Mouse (Mus musculus) stomach, embryonic 15.5 days (tissue): ENCODE data around the gene Prr5. TPM values are rescaled to one million over a fixed set of nuclear protein-coding genes. Genes with fewer than 3 reads are reported as not detected.

ENCODE experiments used
- ATAC-seq: fragments of 200-750 bp; cut with Nextera tagmentation; 2 replicates; pipeline ENCODE4 v1.8.0; 2017; ENCODE audit warnings: low read depth, moderate number of reproducible peaks, moderate TSS enrichment; ENCODE audit not compliant: insufficient read depth, low FRiP score
- H3K27ac ChIP-seq: fragments of 300-500 bp; sonication (generic); 2 replicates; pipeline ENCODE4 v1.5.1; 2015; ENCODE audit warnings: mild to moderate bottlenecking, inconsistent platforms
- H3K27me3 ChIP-seq: fragments of 300-500 bp; sonication (generic); replicated peaks from 2 replicates; pipeline ENCODE4 v1.6.1; 2015; ENCODE audit warnings: inconsistent platforms
- H3K36me3 ChIP-seq: fragments of 300-500 bp; sonication (generic); 2 replicates; pipeline ENCODE4 v1.6.1; 2015; ENCODE audit warnings: inconsistent platforms
- H3K4me1 ChIP-seq: fragments of 300-500 bp; sonication (generic); 2 replicates; pipeline ENCODE4 v1.6.1; 2015; ENCODE audit warnings: inconsistent platforms
- H3K4me2 ChIP-seq: fragments of 300-500 bp; sonication (generic); 2 replicates; pipeline ENCODE4 v1.6.1; 2015; ENCODE audit warnings: mild to moderate bottlenecking, inconsistent platforms
- H3K4me3 ChIP-seq: fragments of 300-500 bp; sonication (generic); replicated peaks from 2 replicates; pipeline ENCODE4 v1.5.1; 2015; ENCODE audit warnings: inconsistent platforms
- H3K9ac ChIP-seq: fragments of 300-500 bp; sonication (generic); 2 replicates; pipeline ENCODE4 v1.6.1; 2015; ENCODE audit warnings: inconsistent platforms
- H3K9me3 ChIP-seq: fragments of 300-500 bp; sonication (generic); 2 replicates; pipeline ENCODE4 v1.6.1; 2016; ENCODE audit warnings: inconsistent platforms
- WGBS: fragments of 180-500 bp; shearing (Covaris S2); methylation state at CpG from one replicate; pipeline ENCODE4 v1.1.7; 2015; 5-methylcytosine and 5-hydroxymethylcytosine counted together
- polyA plus RNA-seq: library from polyadenylated mRNA; unstranded; fragments of >200 nt; fragmentation: Nextera tagmentation; extraction: Ambion mirVana; gene quantifications from 2 replicates; pipeline ENCODE4 v1.2.1, GENCODE M21; 2015

Prr5 gene
- polyA plus RNA-seq, 1 experiment from 2014 or later, result 40.1 TPM

DNA sequence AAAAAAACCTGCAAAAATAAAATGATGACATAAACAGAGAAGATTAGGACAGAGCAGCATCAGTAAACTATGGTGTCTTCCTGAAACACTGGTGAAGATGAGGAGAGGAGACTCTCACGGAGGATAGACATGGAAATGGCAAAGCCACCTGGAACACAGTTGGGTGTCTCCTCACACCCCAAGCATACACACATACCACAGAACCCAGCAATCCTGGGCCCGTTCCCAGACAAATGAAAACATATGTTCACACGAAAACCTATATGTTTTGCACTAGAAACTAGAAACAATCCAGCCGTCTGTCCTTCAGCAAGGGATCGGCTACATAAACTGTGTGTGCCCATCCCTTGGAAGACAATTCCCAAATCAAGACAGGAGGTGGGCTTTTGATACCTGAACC is 9.6 kb upstream of the Prr5 start:
- 76% methylated on average over 5 of the region's 5 CpGs for WGBS

DNA sequence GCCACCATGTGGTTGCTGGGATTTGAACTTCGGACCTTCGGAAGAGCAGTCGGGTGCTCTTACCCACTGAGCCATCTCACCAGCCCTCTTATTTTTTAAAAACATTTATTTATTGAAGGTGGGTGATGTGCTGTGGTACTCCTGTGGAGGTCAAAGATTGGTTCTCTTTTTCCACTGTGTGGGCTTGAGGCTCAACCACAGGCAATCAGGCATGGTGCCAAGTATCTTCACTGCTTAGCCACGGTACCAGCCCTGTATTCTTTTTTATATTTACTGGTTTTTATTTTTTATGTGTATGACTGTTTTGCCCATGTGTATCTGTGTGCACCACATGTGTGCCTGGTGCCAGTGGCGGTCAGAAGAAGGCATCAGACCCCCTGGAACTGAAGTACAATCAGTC is 8.1 kb upstream of the Prr5 start:
- no peak for ATAC-seq
- 93% methylated on average over 5 of the region's 5 CpGs for WGBS
- H3K9me3 ChIP-seq, result no peaks in the 10 kb centered on the region

More for the DNA sequence above, 9.6 kb upstream of the Prr5 start:
- H3K27ac ChIP-seq, result no peak overlapping the region
- no peak overlapping the region for H3K4me3 ChIP-seq
- H3K4me2 ChIP-seq, result no peak overlapping the region
- no peaks in the 10 kb centered on the region for H3K9me3 ChIP-seq
- peaks cover 7% of the 10 kb centered on the region; the same call in 1 of the 2 replicates for H3K27me3 ChIP-seq
- H3K9ac ChIP-seq, result no peak overlapping the region
- ATAC-seq, result no peak
- H3K36me3 ChIP-seq, result no peaks in the 10 kb centered on the region
- H3K4me1 ChIP-seq, result peaks cover 11% of the 10 kb centered on the region

DNA sequence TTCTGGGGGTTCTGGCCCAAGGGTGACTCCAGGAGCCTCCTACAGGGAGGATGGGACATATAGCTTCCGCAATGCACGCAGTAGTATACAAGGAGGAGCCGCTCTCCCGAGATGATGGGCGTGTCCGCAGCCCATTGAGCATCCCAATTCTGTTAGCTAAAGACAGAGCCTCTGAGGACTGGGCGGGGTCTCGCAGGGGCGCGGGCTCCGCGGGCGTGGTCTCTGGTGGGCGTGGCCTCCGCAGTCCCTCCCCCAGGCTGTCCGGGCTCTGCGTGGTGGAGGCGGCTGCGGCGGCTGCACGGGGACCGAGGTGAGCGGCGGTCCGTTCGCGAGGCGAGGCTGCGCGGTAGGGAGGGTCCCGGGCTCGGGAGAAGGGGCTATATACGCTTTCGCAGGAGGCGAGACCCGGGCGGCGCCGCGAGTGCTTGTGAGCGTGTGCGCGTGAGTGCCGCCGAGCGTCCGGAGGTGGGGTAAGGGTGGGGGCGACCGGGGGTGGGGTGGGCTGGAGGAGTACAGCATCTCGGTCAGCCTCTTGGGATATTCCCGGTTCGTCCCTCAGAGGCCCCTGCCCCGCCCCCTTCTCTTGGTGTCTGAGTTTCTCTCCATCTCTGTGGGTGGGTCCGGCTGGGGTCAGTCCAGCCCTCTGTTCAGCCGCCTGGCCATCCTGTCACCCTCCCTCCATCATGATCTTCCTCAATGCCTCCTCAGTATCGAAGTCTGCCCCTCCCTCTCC is 6.3 kb upstream of the Prr5 start:
- WGBS, result under 1% methylated on average over 49 of the region's 56 CpGs
- H3K4me3 ChIP-seq, result peak overlapping the region; percentile 56
- H3K27ac ChIP-seq, result no peak overlapping the region
- peak; percentile 79 for ATAC-seq
- H3K36me3 ChIP-seq, result no peaks in the 10 kb centered on the region
- H3K9ac ChIP-seq, result peak overlapping the region; percentile 32; the same call in 1 of the 2 replicates
- peaks cover 4% of the 10 kb centered on the region for H3K4me1 ChIP-seq
- H3K9me3 ChIP-seq, result no peaks in the 10 kb centered on the region
- peaks cover 7% of the 10 kb centered on the region; the same call in 1 of the 2 replicates for H3K27me3 ChIP-seq
- peak overlapping the region; percentile 85 for H3K4me2 ChIP-seq

More for the DNA sequence above, 8.1 kb upstream of the Prr5 start:
- Histone ChIP-seq H3K9ac (no peak overlapping the region), H3K36me3 (no peaks in the 10 kb centered on the region), H3K27ac (no peak overlapping the region), H3K4me1 (peaks cover 4% of the 10 kb centered on the region), H3K4me3 (no peak overlapping the region), H3K27me3 (peaks cover 7% of the 10 kb centered on the region; the same call in 1 of the 2 replicates), H3K4me2 (no peak overlapping the region)

DNA sequence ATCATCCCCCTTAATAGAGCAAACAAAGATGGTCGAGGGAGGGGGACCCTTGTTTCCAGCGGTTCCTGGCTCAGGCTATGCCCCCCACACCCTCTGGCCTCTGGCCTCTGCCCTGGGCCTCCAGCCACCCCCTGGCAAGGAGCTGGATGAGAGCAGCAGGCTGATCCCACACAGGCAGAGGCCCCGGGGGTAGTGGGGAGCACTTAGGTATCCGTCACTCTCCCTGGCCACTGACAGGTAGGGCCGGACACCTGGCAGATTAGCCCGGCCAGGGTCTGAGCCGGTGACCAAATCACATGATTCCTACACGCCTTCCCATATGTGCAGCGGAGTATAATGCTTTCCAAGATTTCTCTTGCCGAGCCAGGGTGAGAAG is 5.7 kb upstream of the Prr5 start:
- H3K36me3 ChIP-seq, result no peaks in the 10 kb centered on the region
- peak overlapping the region; percentile 56 for H3K4me3 ChIP-seq
- no peak; the same call in 1 of the 2 replicates for ATAC-seq
- H3K27ac ChIP-seq, result no peak overlapping the region
- H3K9ac ChIP-seq, result no peak overlapping the region
- H3K4me2 ChIP-seq, result peak overlapping the region; percentile 85
- peaks cover 4% of the 10 kb centered on the region for H3K4me1 ChIP-seq
- H3K27me3 ChIP-seq, result peaks cover 7% of the 10 kb centered on the region; the same call in 1 of the 2 replicates
- H3K9me3 ChIP-seq, result no peaks in the 10 kb centered on the region
- 52% methylated on average over 10 of the region's 10 CpGs for WGBS

DNA sequence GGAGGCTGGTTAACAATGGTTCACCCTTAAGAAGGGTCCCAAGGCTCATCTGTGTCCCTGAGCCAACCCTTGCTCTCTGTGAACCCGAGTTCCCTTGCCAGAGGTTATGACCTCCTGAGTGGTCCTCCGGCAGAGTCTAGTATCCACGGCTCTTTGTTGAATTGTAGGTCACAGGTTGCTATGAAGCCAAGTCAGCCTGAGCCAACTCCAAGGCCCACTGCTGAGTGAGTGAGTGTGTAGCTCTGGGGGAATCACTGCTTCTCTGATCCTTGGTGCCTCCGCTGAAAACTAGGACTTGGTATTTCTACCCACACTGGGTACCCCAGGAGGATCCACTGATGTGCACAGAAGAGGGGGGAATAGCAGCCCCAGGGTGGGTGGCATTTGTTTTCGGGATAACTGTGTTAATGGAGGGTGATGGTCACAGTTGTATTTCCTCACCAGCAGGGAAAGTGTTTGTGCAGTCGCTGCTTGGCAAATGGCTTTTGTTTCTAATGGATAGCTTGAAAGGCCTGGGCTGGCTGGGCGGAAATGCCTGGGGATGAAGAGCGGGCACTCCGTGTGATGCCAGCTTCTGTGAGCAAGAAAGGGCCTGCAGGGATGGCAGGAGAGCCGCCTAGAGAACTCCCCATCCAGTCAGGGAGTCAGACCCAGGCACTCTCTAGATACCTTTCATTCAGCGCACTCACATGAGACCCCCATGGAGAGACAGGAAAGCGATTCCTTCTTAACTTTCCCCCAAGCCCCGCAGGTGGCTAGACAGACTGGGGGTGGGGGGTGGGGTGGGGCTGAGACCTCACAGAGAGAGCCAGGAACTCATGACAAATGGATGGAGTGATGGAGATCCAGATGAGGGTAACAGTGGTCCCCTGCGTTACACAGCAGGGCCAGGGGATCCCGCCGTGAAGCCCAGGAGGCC is 4.6 kb upstream of the Prr5 start:
- Histone ChIP-seq H3K4me2 (no peak overlapping the region), H3K36me3 (no peaks in the 10 kb centered on the region), H3K27me3 (peaks cover 7% of the 10 kb centered on the region; the same call in 1 of the 2 replicates), H3K9ac (no peak overlapping the region), H3K27ac (no peak overlapping the region), H3K4me3 (no peak overlapping the region), H3K9me3 (no peaks in the 10 kb centered on the region), H3K4me1 (peaks cover 11% of the 10 kb centered on the region)
- no peak for ATAC-seq
- 39% methylated on average over 16 of the region's 16 CpGs for WGBS

DNA sequence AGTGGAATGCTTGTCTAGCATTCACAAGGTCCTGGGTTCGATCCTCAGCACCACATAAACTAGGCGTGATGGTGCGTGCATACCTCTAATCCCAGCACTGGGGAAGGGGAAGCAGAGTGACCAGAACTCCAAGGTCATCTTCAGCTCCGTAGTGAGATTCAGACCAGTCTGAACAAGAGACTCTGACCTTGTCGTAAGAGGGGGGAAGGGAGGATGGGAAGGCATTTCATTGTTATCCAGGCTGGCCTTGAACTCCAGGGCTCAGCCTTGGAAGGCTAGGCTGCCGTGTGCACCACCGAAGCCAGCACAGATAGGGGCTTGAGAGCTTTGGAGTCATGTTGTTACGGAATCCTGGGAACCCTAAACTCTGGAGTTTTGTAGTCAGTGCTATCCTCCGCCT is 3.8 kb upstream of the Prr5 start:
- peaks cover 11% of the 10 kb centered on the region for H3K4me1 ChIP-seq
- WGBS, result 68% methylated on average over 9 of the region's 9 CpGs
- H3K27ac ChIP-seq, result no peak overlapping the region
- H3K27me3 ChIP-seq, result peaks cover 7% of the 10 kb centered on the region; the same call in 1 of the 2 replicates
- no peaks in the 10 kb centered on the region for H3K9me3 ChIP-seq
- no peak for ATAC-seq
- H3K9ac ChIP-seq, result no peak overlapping the region
- no peaks in the 10 kb centered on the region for H3K36me3 ChIP-seq
- H3K4me2 ChIP-seq, result no peak overlapping the region
- H3K4me3 ChIP-seq, result no peak overlapping the region

DNA sequence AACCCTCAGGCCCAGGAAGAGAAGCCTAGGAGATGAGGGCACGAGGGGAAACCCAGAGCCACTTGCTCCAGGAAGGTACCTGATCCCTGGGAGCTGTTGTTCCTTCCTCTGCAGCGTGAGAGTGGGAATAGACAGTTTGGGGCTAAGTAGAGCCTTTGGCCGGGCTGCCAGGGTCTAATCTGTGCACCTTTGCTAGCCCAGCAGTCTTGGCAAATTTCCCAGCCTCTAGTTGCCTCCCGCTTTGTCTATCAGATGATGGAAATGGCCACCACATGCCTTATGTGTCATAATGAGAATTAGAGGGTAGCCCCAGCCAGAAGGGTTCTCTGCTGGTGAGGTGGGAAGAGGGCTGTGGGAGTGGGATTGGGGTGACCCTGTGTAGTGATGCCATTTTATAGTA is 3.4 kb upstream of the Prr5 start:
- no peak for ATAC-seq
- Histone ChIP-seq H3K4me2 (no peak overlapping the region), H3K9me3 (no peaks in the 10 kb centered on the region), H3K36me3 (no peaks in the 10 kb centered on the region), H3K27me3 (peaks cover 7% of the 10 kb centered on the region; the same call in 1 of the 2 replicates), H3K4me3 (no peak overlapping the region), H3K27ac (no peak overlapping the region), H3K9ac (no peak overlapping the region), H3K4me1 (peaks cover 11% of the 10 kb centered on the region)
- 62% methylated on average over 4 of the region's 4 CpGs for WGBS

DNA sequence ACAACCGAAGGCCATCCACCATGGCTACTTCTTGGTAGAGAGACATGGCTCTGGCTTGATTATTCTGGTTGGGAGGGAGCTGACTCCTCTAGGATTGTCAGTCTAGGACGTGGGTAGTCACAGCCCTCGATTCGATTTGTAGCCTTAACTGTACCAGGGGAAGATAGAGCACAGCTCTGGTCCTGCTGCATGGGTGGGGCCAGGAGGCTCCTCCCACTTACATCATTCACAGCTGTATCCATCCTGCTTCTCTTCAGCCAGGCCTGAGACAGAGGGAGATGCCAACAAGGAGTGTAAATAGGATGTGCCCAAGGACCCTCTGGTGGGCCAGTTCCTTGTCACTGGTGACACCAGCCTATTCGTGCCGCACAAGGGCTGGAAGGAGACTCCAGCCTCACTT is 1.8 kb upstream of the Prr5 start:
- Histone ChIP-seq H3K4me3 (no peak overlapping the region), H3K4me2 (no peak overlapping the region), H3K4me1 (peaks cover 16% of the 10 kb centered on the region), H3K9me3 (no peaks in the 10 kb centered on the region), H3K27ac (no peak overlapping the region), H3K27me3 (peaks cover 7% of the 10 kb centered on the region; the same call in 1 of the 2 replicates), H3K9ac (no peak overlapping the region), H3K36me3 (no peaks in the 10 kb centered on the region)
- 59% methylated on average over 6 of the region's 6 CpGs for WGBS
- no peak for ATAC-seq

DNA sequence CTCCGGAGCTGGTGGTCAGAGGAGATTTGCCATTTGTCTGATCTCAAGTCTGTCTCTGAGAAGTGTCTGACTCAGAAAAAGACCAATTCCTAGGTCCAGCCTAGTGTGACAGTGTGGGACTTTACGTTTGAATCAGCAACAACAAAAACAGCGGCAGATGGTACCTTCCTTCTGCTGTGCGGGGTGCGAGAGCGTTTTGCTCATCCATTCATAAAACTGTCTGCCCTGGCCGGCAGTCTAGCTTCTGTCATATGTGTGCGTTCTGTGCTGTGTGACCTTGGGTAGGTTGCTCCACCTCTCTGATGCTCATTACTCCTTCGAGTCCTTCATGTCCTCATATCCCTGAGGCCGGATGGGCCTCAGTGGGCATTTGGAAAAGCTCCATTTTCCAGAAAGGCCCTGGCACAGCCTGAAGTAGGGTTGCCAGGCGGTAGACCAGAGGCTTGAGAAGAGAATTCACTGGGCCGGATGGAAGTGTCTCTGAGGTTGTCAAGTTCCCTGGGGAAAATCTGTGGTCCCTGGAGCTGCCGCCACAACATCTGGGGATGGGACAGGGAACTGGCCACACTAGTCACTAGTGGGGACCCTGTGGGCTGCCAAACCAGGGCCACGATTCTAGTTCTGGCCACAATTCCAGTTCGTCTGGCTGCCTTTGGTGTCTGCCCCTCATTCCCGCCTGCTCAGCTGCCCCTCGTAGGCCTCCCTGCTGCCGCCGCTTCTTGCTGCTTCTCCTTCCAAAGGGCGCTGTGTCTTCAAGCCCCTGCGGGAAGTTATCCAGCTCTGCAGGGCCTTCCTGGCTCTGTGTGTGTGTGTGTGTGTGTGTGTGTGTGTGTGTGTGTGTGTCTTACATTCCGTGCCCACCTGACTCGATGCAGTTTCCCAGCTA is 594 bp downstream of the Prr5 start:
- Histone ChIP-seq H3K9me3 (no peaks in the 10 kb centered on the region), H3K4me2 (no peak overlapping the region), H3K27me3 (no peaks in the 10 kb centered on the region), H3K27ac (no peak overlapping the region), H3K4me1 (peaks cover 13% of the 10 kb centered on the region; the same call in 1 of the 2 replicates), H3K4me3 (no peak overlapping the region), H3K9ac (no peak overlapping the region), H3K36me3 (no peaks in the 10 kb centered on the region)
- ATAC-seq, result no peak
- 78% methylated on average over 23 of the region's 23 CpGs for WGBS

DNA sequence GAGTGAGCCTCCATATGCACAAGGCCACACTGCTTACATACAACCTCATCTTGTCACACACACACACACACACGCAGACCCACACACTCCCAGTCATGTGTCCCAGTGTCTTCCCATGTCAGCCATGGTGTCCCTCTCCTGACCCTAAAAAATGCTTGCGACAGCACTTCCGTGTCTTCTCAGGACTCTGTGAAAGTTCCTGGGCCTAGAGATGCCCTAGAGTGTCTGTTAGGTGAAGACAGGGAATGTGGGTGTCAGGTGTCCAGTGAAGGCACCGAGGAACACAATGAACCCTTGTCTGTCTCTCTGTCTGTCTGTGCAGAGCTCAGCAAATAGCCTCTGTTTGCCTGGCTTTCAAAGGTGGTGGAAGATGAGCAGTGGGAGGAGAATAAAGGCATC is 1.2 kb downstream of the Prr5 start:
- Histone ChIP-seq H3K9me3 (no peaks in the 10 kb centered on the region), H3K36me3 (no peaks in the 10 kb centered on the region), H3K27ac (no peak overlapping the region), H3K4me3 (no peak overlapping the region), H3K4me2 (no peak overlapping the region), H3K27me3 (no peaks in the 10 kb centered on the region), H3K9ac (no peak overlapping the region), H3K4me1 (peaks cover 13% of the 10 kb centered on the region; the same call in 1 of the 2 replicates)
- WGBS, result 73% methylated on average over 4 of the region's 4 CpGs
- ATAC-seq, result no peak
